Mouse (Mus musculus): ENCODE data around the gene Pum2. TPM values are rescaled to one million over a fixed set of nuclear protein-coding genes. Genes with fewer than 3 reads are reported as not detected.
A peak's percentile ranks its signal among the peaks of the same experiment; 100 is the strongest.
"Not testable (repeated sequence)": the region's sequence is repeated elsewhere in the genome, so short reads cannot be mapped to it uniquely, and the experiment has no call there.

Gene Pum2
- total RNA-seq (2022): 10 to 100 TPM; 80.0 to 94.9 (median 88.2) TPM

- peak; percentile 88 to 91 for DNase-seq (ENCODE audit: low spot score in 2 of 2)
These were observed at the start of gene Pum2 for GRCm38 (mm10) chr12:8673974-8674306. Gene Pum2, plus strand, starts transcription at chr12:8674134.

GRCm38 (mm10) chr12:8629537-8629936, 44.4 kb upstream of the Pum2 start:
- DNase-seq (ENCODE audit: low spot score in 2 of 2): no peak

- DNase-seq (ENCODE audit: low spot score in 2 of 2): no peak
These were observed 42.2 kb upstream of the Pum2 start for GRCm38 (mm10) chr12:8631691-8632090.

- DNase-seq (ENCODE audit: low spot score in 2 of 2): no peak
These were observed 41.1 kb upstream of the Pum2 start for GRCm38 (mm10) chr12:8632737-8633365.

- DNase-seq (ENCODE audit: low spot score in 2 of 2): no peak
These were observed 39.6 kb upstream of the Pum2 start for GRCm38 (mm10) chr12:8634306-8634705.

GRCm38 (mm10) chr12:8635546-8635945, 38.4 kb upstream of the Pum2 start:
- DNase-seq (ENCODE audit: low spot score in 2 of 2): no peak

- no peak for DNase-seq (ENCODE audit: low spot score in 2 of 2)
These were observed 37.0 kb upstream of the Pum2 start for GRCm38 (mm10) chr12:8636945-8637344.

GRCm38 (mm10) chr12:8638411-8639087, 35.4 kb upstream of the Pum2 start:
- DNase-seq (ENCODE audit: low spot score in 2 of 2): peak; percentile 39 to 60

GRCm38 (mm10) chr12:8640186-8640585, 33.7 kb upstream of the Pum2 start:
- DNase-seq (ENCODE audit: low spot score in 2 of 2): not testable (repeated sequence)

- peak; percentile 97 to 98 for DNase-seq (ENCODE audit: low spot score in 2 of 2)
These were observed 33.1 kb upstream of the Pum2 start for GRCm38 (mm10) chr12:8640711-8641424.

GRCm38 (mm10) chr12:8641425-8641735, 32.6 kb upstream of the Pum2 start:
- no peak for DNase-seq (ENCODE audit: low spot score in 2 of 2)

- DNase-seq (ENCODE audit: low spot score in 2 of 2): not testable (repeated sequence)
These were observed 25.7 kb upstream of the Pum2 start for GRCm38 (mm10) chr12:8648211-8648610.

GRCm38 (mm10) chr12:8650027-8650426, 23.9 kb upstream of the Pum2 start:
- DNase-seq (ENCODE audit: low spot score in 2 of 2): not testable (repeated sequence)

GRCm38 (mm10) chr12:8656596-8656995, 17.3 kb upstream of the Pum2 start:
- DNase-seq (ENCODE audit: low spot score in 2 of 2): no peak

- DNase-seq (ENCODE audit: low spot score in 2 of 2): no peak
These were observed 16.8 kb upstream of the Pum2 start for GRCm38 (mm10) chr12:8657116-8657515.

GRCm38 (mm10) chr12:8657629-8658366, 16.1 kb upstream of the Pum2 start:
- DNase-seq (ENCODE audit: low spot score in 2 of 2): no peak

- DNase-seq (ENCODE audit: low spot score in 2 of 2): no peak
These were observed 14.3 kb upstream of the Pum2 start for GRCm38 (mm10) chr12:8659406-8660279.

GRCm38 (mm10) chr12:8661747-8662146, 12.2 kb upstream of the Pum2 start:
- no peak for DNase-seq (ENCODE audit: low spot score in 2 of 2)

GRCm38 (mm10) chr12:8662175-8662574, 11.8 kb upstream of the Pum2 start:
- no peak for DNase-seq (ENCODE audit: low spot score in 2 of 2)

- no peak for DNase-seq (ENCODE audit: low spot score in 2 of 2)
These were observed 11.2 kb upstream of the Pum2 start for GRCm38 (mm10) chr12:8662721-8663120.
